Mouse (Mus musculus): ENCODE measurements around the gene Rbm26. TPM values are rescaled to one million over a fixed set of nuclear protein-coding genes. Genes with fewer than 3 reads are reported as not detected.

Rbm26 gene
- total RNA-seq, 2 experiments from 2014 or later = 58.1 to 60.8 TPM

DNA sequence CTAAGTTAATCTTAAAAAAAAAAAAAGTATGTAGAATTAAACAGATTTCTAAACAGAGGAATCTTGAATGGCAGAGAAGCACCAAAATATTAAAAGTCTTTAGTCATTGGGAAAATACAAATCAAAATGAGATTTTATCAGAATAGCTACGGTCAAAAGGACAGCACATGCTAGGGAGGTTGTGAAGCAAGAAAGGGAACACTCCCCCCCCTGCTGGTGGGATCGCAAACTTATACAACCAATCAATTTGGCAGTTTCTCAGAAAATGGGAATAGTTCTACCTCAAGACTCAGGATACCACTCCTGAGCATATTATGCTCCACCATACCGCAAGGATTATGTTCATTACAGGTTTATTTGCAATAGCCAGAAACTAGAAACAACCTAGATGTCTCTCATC, 80.9 kb downstream of the Rbm26 start:
- DNase-seq (ENCODE audit: low spot score in 2 of 2) = no peak

GRCm38 (mm10) chr14:105087001-105087400, 90.1 kb downstream of the Rbm26 start:
- no peak for DNase-seq (ENCODE audit: low spot score in 2 of 2)

GRCm38 (mm10) chr14:105085332-105085993, 91.7 kb downstream of the Rbm26 start:
- DNase-seq (ENCODE audit: low spot score in 2 of 2) = no peak

GRCm38 (mm10) chr14:105084757-105085330, 92.3 kb downstream of the Rbm26 start:
- DNase-seq (ENCODE audit: low spot score in 2 of 2) = no peak

DNA sequence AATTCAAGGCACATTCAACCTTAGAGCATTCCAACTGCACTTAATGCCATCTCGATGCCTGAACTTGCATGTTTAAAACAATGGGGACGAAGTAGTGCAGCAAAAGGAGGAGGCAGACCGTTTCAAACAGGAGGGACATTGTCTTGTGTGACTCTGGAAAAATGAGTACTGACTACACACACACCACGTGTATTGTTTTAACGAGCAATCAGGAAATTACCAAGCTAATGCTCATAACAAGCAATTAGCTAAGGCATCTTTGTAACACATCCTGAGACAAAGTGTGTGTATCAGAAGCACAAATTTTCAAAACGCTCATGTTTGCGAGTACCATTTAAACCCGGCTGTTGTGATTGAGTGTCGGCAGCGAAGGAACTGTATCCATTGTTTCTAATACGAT, 93.0 kb downstream of the Rbm26 start:
- no peak for DNase-seq (ENCODE audit: low spot score in 2 of 2)

- no peak for DNase-seq (ENCODE audit: low spot score in 2 of 2)
Observed at GRCm38 (mm10) chr14:105074776-105075175, 102.4 kb downstream of the Rbm26 start.

- DNase-seq (ENCODE audit: low spot score in 2 of 2) = no peak
Observed at GRCm38 (mm10) chr14:105074376-105074775, 102.8 kb downstream of the Rbm26 start.

DNA sequence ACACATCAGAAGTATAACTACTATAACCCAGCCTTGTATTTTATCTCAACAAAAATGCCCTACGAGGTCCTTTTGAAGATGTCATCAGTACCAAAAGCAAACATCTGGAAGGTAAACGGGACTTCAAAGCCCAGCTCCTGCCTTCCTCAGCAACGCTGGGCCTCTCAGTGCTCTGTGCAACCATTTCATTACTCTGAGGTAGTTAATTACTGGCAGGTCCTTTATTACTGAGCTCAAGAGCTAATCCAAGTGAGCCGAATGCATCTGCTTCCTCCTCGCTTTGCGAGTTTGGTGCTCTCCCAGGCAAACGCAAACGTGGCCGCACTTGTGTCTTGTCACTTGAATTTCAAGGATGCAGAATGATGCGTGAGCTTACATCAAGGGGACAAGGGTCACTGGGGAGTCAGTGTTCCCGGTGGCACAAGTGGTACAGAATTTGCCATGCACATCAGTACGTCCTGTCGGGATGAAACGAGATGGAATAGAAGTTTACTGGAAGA, 106.1 kb downstream of the Rbm26 start:
- no peak for DNase-seq (ENCODE audit: low spot score in 2 of 2)

DNA sequence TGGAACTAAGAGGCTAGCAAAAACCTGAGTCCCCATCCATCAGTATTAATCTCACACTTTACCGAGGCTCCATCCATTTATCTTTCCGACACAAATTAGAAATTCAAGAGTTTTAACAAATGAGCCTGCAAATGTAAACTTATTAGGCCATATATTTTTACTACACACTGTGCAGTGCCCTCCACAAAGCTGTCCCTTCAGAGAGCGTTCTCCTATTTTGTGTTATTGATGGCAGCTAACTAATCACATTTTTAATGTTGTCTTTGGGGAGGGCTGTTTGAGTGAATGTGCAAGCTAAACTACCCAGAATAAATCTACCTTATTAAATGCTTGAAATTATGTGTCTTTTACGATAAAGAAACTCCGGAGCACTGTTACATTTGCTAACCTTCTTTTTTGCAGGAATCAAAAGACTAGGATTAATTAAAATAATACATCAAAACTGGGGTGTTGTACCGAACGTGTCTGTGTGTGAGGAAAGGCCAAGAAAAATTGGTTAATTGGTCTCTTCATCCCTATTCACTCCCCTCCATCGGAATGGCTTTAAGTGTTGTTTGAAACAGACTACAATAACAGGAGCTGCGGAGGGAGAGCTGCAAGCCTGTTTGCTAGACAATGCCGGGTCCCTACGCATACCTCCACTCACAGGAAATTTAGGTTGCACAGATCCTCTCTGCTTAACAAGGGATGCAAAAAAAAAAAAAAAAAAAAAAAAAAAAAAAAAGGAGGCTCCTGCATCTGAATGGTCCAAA, 106.7 kb downstream of the Rbm26 start:
- DNase-seq (ENCODE audit: low spot score in 2 of 2) = no peak

GRCm38 (mm10) chr14:105068060-105068459, 109.1 kb downstream of the Rbm26 start:
- no peak for DNase-seq (ENCODE audit: low spot score in 2 of 2)

GRCm38 (mm10) chr14:105064243-105064642, 112.9 kb downstream of the Rbm26 start:
- DNase-seq (ENCODE audit: low spot score in 2 of 2) = no peak

GRCm38 (mm10) chr14:105061230-105061629, 115.9 kb downstream of the Rbm26 start:
- no peak for DNase-seq (ENCODE audit: low spot score in 2 of 2)

DNA sequence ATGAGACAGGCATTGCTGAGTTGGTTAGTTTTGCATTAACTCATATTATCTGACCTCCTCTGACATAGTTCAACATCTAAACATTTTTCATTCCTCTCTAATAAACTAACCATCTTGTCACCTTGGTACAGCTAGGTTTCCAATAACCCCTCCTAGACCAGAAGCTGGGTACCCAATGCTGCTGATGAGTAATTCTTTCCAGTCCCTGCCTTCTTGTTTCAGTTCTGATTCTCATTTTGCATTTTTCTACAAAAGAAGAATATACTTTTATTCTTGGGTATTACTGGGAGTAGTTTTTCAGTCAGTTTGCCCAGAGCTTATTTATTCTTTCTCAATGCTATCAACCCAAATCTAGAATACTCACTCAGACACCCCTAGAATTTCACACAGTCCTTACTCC, 119.2 kb downstream of the Rbm26 start:
- DNase-seq (ENCODE audit: low spot score in 2 of 2) = no peak

Other genes with a start within 250 kb of the Rbm26 start
- gene Ndfip2, start 81.2 kb upstream of the Rbm26 start, total RNA-seq (2021) = 10 to 100 TPM; 94.9 to 96.4 TPM